Mouse (Mus musculus): ENCODE measurements at regions not wholly inside any gene's neighbourhood (a gene's known extent, or its start where the extent isn't known, plus 50 kb on each side); places are given as distances from the start of the nearest gene placed in this dataset.

GRCm38 (mm10) chr9:122476356-122476755, 124.9 kb downstream of the Abhd5 start:
- H3K36me3 ChIP-seq (ENCODE audit: control insufficient read depth, insufficient read depth, low read length), result no peaks in the 10 kb centered on the region
- no peak overlapping the region for H3K27ac ChIP-seq (ENCODE audit: low read depth, low read length)
- H3K9ac ChIP-seq (ENCODE audit: low read length), result no peak overlapping the region
- H3K27me3 ChIP-seq (ENCODE audit: control insufficient read depth, insufficient read depth, low read length), result no peaks in the 10 kb centered on the region
- ATAC-seq (replicated peaks; ENCODE audit: low FRiP score) (0 out of 2 replicates have a peak, but pooled peaks have one; percentile 24), DNase-seq (ENCODE audit: low spot score) (peak; percentile 64)
- no peak overlapping the region for H3K4me2 ChIP-seq (ENCODE audit: low read depth, low read length, severe bottlenecking)
- no peaks in the 10 kb centered on the region for H3K9me3 ChIP-seq (ENCODE audit: control insufficient read depth, low read length)
- no peak overlapping the region for H3K4me3 ChIP-seq (ENCODE audit: low read depth, low read length)
- H3K4me1 ChIP-seq (replicated peaks; ENCODE audit: control insufficient read depth, insufficient read depth, low read length), result no peaks in the 10 kb centered on the region
- 64% methylated on average over 3 of the region's 3 CpGs for WGBS

GRCm38 (mm10) chr9:122487001-122487400, 135.6 kb downstream of the Abhd5 start:
- 89% methylated on average over 5 of the region's 5 CpGs for WGBS
- Histone ChIP-seq H3K36me3 (ENCODE audit: control insufficient read depth, insufficient read depth, low read length) (no peaks in the 10 kb centered on the region), H3K27me3 (ENCODE audit: control insufficient read depth, insufficient read depth, low read length) (no peaks in the 10 kb centered on the region), H3K4me3 (ENCODE audit: low read depth, low read length) (no peak overlapping the region), H3K4me1 (replicated peaks; ENCODE audit: control insufficient read depth, insufficient read depth, low read length) (no peaks in the 10 kb centered on the region), H3K9me3 (ENCODE audit: control insufficient read depth, low read length) (no peaks in the 10 kb centered on the region), H3K9ac (ENCODE audit: low read length) (no peak overlapping the region), H3K27ac (ENCODE audit: low read depth, low read length) (no peak overlapping the region), H3K4me2 (ENCODE audit: low read depth, low read length, severe bottlenecking) (no peak overlapping the region)
- ATAC-seq (replicated peaks; ENCODE audit: low FRiP score), result no peak
- no peak for DNase-seq (ENCODE audit: low spot score)

GRCm38 (mm10) chr9:122494691-122495090, 143.3 kb downstream of the Abhd5 start:
- DNase-seq (ENCODE audit: low spot score) (no peak), ATAC-seq (replicated peaks; ENCODE audit: low FRiP score) (no peak)
- Histone ChIP-seq H3K4me1 (replicated peaks; ENCODE audit: control insufficient read depth, insufficient read depth, low read length) (no peaks in the 10 kb centered on the region), H3K4me2 (ENCODE audit: low read depth, low read length, severe bottlenecking) (no peak overlapping the region), H3K9ac (ENCODE audit: low read length) (no peak overlapping the region), H3K9me3 (ENCODE audit: control insufficient read depth, low read length) (no peaks in the 10 kb centered on the region), H3K27ac (ENCODE audit: low read depth, low read length) (no peak overlapping the region), H3K36me3 (ENCODE audit: control insufficient read depth, insufficient read depth, low read length) (no peaks in the 10 kb centered on the region), H3K27me3 (ENCODE audit: control insufficient read depth, insufficient read depth, low read length) (no peaks in the 10 kb centered on the region), H3K4me3 (ENCODE audit: low read depth, low read length) (no peak overlapping the region)
- WGBS, result 85% methylated on average over 9 of the region's 9 CpGs

- 84% methylated on average over 2 of the region's 2 CpGs for WGBS
- Histone ChIP-seq H3K9me3 (ENCODE audit: control insufficient read depth, low read length) (no peaks in the 10 kb centered on the region), H3K9ac (ENCODE audit: low read length) (no peak overlapping the region), H3K4me2 (ENCODE audit: low read depth, low read length, severe bottlenecking) (no peak overlapping the region), H3K36me3 (ENCODE audit: control insufficient read depth, insufficient read depth, low read length) (no peaks in the 10 kb centered on the region), H3K4me1 (replicated peaks; ENCODE audit: control insufficient read depth, insufficient read depth, low read length) (0 out of 2 replicates have a peak, but pooled peaks cover 3% of the 10 kb centered on the region), H3K27ac (ENCODE audit: low read depth, low read length) (no peak overlapping the region), H3K4me3 (ENCODE audit: low read depth, low read length) (no peak overlapping the region), H3K27me3 (ENCODE audit: control insufficient read depth, insufficient read depth, low read length) (no peaks in the 10 kb centered on the region)
- ATAC-seq (replicated peaks; ENCODE audit: low FRiP score) (no peak), DNase-seq (ENCODE audit: low spot score) (no peak)
Measured at GRCm38 (mm10) chr9:122496482-122496985, 145.1 kb downstream of the Abhd5 start.

GRCm38 (mm10) chr9:122501864-122502341, 150.5 kb downstream of the Abhd5 start:
- no peak overlapping the region for H3K27ac ChIP-seq (ENCODE audit: low read depth, low read length)
- WGBS, result 29% methylated on average over 13 of the region's 13 CpGs

GRCm38 (mm10) chr9:122521569-122521968, 170.2 kb downstream of the Abhd5 start:
- H3K9ac ChIP-seq (ENCODE audit: low read length), result no peak overlapping the region
- H3K4me1 ChIP-seq (replicated peaks; ENCODE audit: control insufficient read depth, insufficient read depth, low read length), result no peaks in the 10 kb centered on the region; the same call in 1 of the 2 replicates
- H3K4me3 ChIP-seq (ENCODE audit: low read depth, low read length), result no peak overlapping the region
- ATAC-seq (replicated peaks; ENCODE audit: low FRiP score) (no peak), DNase-seq (ENCODE audit: low spot score) (peak; percentile 23)
- no peaks in the 10 kb centered on the region for H3K9me3 ChIP-seq (ENCODE audit: control insufficient read depth, low read length)
- no peak overlapping the region for H3K27ac ChIP-seq (ENCODE audit: low read depth, low read length)
- H3K27me3 ChIP-seq (ENCODE audit: control insufficient read depth, insufficient read depth, low read length), result no peaks in the 10 kb centered on the region
- no peak overlapping the region for H3K4me2 ChIP-seq (ENCODE audit: low read depth, low read length, severe bottlenecking)
- 80% methylated on average over 5 of the region's 5 CpGs for WGBS
- no peaks in the 10 kb centered on the region for H3K36me3 ChIP-seq (ENCODE audit: control insufficient read depth, insufficient read depth, low read length)

More at GRCm38 (mm10) chr9:122501864-122502341, 150.5 kb downstream of the Abhd5 start:
- Histone ChIP-seq H3K4me2 (ENCODE audit: low read depth, low read length, severe bottlenecking) (no peak overlapping the region), H3K4me1 (replicated peaks; ENCODE audit: control insufficient read depth, insufficient read depth, low read length) (0 out of 2 replicates have a peak, but pooled peaks cover 5% of the 10 kb centered on the region), H3K4me3 (ENCODE audit: low read depth, low read length) (no peak overlapping the region), H3K9me3 (ENCODE audit: control insufficient read depth, low read length) (no peaks in the 10 kb centered on the region), H3K9ac (ENCODE audit: low read length) (no peak overlapping the region), H3K27me3 (ENCODE audit: control insufficient read depth, insufficient read depth, low read length) (no peaks in the 10 kb centered on the region), H3K36me3 (ENCODE audit: control insufficient read depth, insufficient read depth, low read length) (no peaks in the 10 kb centered on the region)
- DNase-seq (ENCODE audit: low spot score), result no peak
- no peak for ATAC-seq (replicated peaks; ENCODE audit: low FRiP score)

- peak; percentile 48 for DNase-seq (ENCODE audit: low spot score)
- H3K4me1 ChIP-seq (replicated peaks; ENCODE audit: control insufficient read depth, insufficient read depth, low read length), result no peaks in the 10 kb centered on the region; the same call in 1 of the 2 replicates
- ATAC-seq (replicated peaks; ENCODE audit: low FRiP score), result no peak
Measured at GRCm38 (mm10) chr9:122525621-122526055, 174.2 kb downstream of the Abhd5 start.

GRCm38 (mm10) chr9:122528267-122528666, 176.9 kb downstream of the Abhd5 start:
- Histone ChIP-seq H3K4me2 (ENCODE audit: low read depth, low read length, severe bottlenecking) (no peak overlapping the region), H3K9ac (ENCODE audit: low read length) (no peak overlapping the region), H3K9me3 (ENCODE audit: control insufficient read depth, low read length) (no peaks in the 10 kb centered on the region), H3K27ac (ENCODE audit: low read depth, low read length) (no peak overlapping the region), H3K4me3 (ENCODE audit: low read depth, low read length) (no peak overlapping the region), H3K27me3 (ENCODE audit: control insufficient read depth, insufficient read depth, low read length) (no peaks in the 10 kb centered on the region), H3K36me3 (ENCODE audit: control insufficient read depth, insufficient read depth, low read length) (no peaks in the 10 kb centered on the region), H3K4me1 (replicated peaks; ENCODE audit: control insufficient read depth, insufficient read depth, low read length) (no peaks in the 10 kb centered on the region; the same call in 1 of the 2 replicates)
- WGBS, result 82% methylated on average over 6 of the region's 6 CpGs
- ATAC-seq (replicated peaks; ENCODE audit: low FRiP score) (no peak), DNase-seq (ENCODE audit: low spot score) (peak; percentile 33)

More at GRCm38 (mm10) chr9:122525621-122526055, 174.2 kb downstream of the Abhd5 start:
- H3K9me3 ChIP-seq (ENCODE audit: control insufficient read depth, low read length), result no peaks in the 10 kb centered on the region
- H3K9ac ChIP-seq (ENCODE audit: low read length), result no peak overlapping the region
- H3K4me3 ChIP-seq (ENCODE audit: low read depth, low read length), result no peak overlapping the region
- no peak overlapping the region for H3K4me2 ChIP-seq (ENCODE audit: low read depth, low read length, severe bottlenecking)
- no peaks in the 10 kb centered on the region for H3K27me3 ChIP-seq (ENCODE audit: control insufficient read depth, insufficient read depth, low read length)
- H3K27ac ChIP-seq (ENCODE audit: low read depth, low read length), result no peak overlapping the region
- H3K36me3 ChIP-seq (ENCODE audit: control insufficient read depth, insufficient read depth, low read length), result no peaks in the 10 kb centered on the region
- 14% methylated on average over 10 of the region's 10 CpGs for WGBS

- no peak for ATAC-seq (replicated peaks; ENCODE audit: low FRiP score)
- H3K27me3 ChIP-seq (ENCODE audit: control insufficient read depth, insufficient read depth, low read length), result no peaks in the 10 kb centered on the region
Measured at GRCm38 (mm10) chr9:122529721-122530120, 178.3 kb downstream of the Abhd5 start.

More at GRCm38 (mm10) chr9:122529721-122530120, 178.3 kb downstream of the Abhd5 start:
- no peaks in the 10 kb centered on the region for H3K9me3 ChIP-seq (ENCODE audit: control insufficient read depth, low read length)
- no peak overlapping the region for H3K4me2 ChIP-seq (ENCODE audit: low read depth, low read length, severe bottlenecking)
- H3K27ac ChIP-seq (ENCODE audit: low read depth, low read length), result no peak overlapping the region
- no peaks in the 10 kb centered on the region for H3K36me3 ChIP-seq (ENCODE audit: control insufficient read depth, insufficient read depth, low read length)
- peak; percentile 13 for DNase-seq (ENCODE audit: low spot score)
- no peak overlapping the region for H3K4me3 ChIP-seq (ENCODE audit: low read depth, low read length)
- peaks cover 1% of the 10 kb centered on the region; the same call in 1 of the 2 replicates for H3K4me1 ChIP-seq (replicated peaks; ENCODE audit: control insufficient read depth, insufficient read depth, low read length)
- H3K9ac ChIP-seq (ENCODE audit: low read length), result no peak overlapping the region

Measured in forebrain, embryonic 11.5 days (tissue).